Mouse (Mus musculus): ENCODE results near the gene Slit1.

GRCm38 (mm10) chr19:41690064-41690463 is 53.4 kb downstream of the Slit1 start:
- TF ChIP-seq POLR2A (IDR thresholded peaks at IDR 0.05; ENCODE audit: insufficient read depth, low read depth, low read length) = no peak
- TF ChIP-seq CTCF (IDR thresholded peaks at IDR 0.05; ENCODE audit: insufficient read depth, low read depth, low read length) = no peak
